Mouse (Mus musculus) kidney, adult 8-10 months (tissue): ENCODE results near the gene Slc36a3.

ENCODE experiments used
- DNase-seq, 2 experiments: peaks; one replicate each; pipeline ENCODE4 v3.0.0; 2022

The Slc36a3 gene

GRCm38 (mm10) chr11:55151608-55152007, at the start of gene Slc36a3:
TSS of gene Slc36a3 (minus strand) at chr11:55151708.
- DNase-seq, result no peak

GRCm38 (mm10) chr11:55197740-55198510, 46.4 kb upstream of the Slc36a3 start:
- no peak for DNase-seq

GRCm38 (mm10) chr11:55197086-55197485, 45.6 kb upstream of the Slc36a3 start:
- no peak for DNase-seq

GRCm38 (mm10) chr11:55190216-55190615, 38.7 kb upstream of the Slc36a3 start:
- no peak for DNase-seq

- DNase-seq, result no peak
Observed at GRCm38 (mm10) chr11:55187777-55188176, 36.3 kb upstream of the Slc36a3 start.

- DNase-seq, result no peak
Observed at GRCm38 (mm10) chr11:55187292-55187691, 35.8 kb upstream of the Slc36a3 start.

- no peak for DNase-seq
Observed at GRCm38 (mm10) chr11:55184733-55185291, 33.3 kb upstream of the Slc36a3 start, which contains the start of gene Slc36a2. TSS of gene Slc36a2 (minus strand) at chr11:55185077.

- DNase-seq, result no peak
Observed at GRCm38 (mm10) chr11:55184246-55184645, 32.7 kb upstream of the Slc36a3 start.

- no peak for DNase-seq
Observed at GRCm38 (mm10) chr11:55183124-55183523, 31.6 kb upstream of the Slc36a3 start.

- no peak for DNase-seq
Observed at GRCm38 (mm10) chr11:55179856-55180255, 28.3 kb upstream of the Slc36a3 start.

- DNase-seq, result no peak
Observed at GRCm38 (mm10) chr11:55178830-55179229, 27.3 kb upstream of the Slc36a3 start.

GRCm38 (mm10) chr11:55170501-55170900, 19.0 kb upstream of the Slc36a3 start:
- no peak for DNase-seq

GRCm38 (mm10) chr11:55168914-55169313, 17.4 kb upstream of the Slc36a3 start:
- no peak for DNase-seq

- no peak for DNase-seq
Observed at GRCm38 (mm10) chr11:55168504-55168903, 17.0 kb upstream of the Slc36a3 start.

GRCm38 (mm10) chr11:55165748-55166147, 14.2 kb upstream of the Slc36a3 start:
- DNase-seq, result no peak

- peak; percentile 9 to 48 for DNase-seq
Observed at GRCm38 (mm10) chr11:55164723-55165122, 13.2 kb upstream of the Slc36a3 start.

GRCm38 (mm10) chr11:55162670-55163069, 11.2 kb upstream of the Slc36a3 start:
- DNase-seq, result peak in 1 of 2 experiments; percentile 56

GRCm38 (mm10) chr11:55158785-55159359, 7.4 kb upstream of the Slc36a3 start:
- peak; percentile 74 to 92 for DNase-seq

GRCm38 (mm10) chr11:55155070-55155421, 3.5 kb upstream of the Slc36a3 start:
- no peak for DNase-seq

- DNase-seq, result no peak
Observed at GRCm38 (mm10) chr11:55154398-55155069, 3.0 kb upstream of the Slc36a3 start.

- no peak for DNase-seq
Observed at GRCm38 (mm10) chr11:55148461-55148860, 3.0 kb downstream of the Slc36a3 start.

GRCm38 (mm10) chr11:55147423-55147822, 4.1 kb downstream of the Slc36a3 start:
- no peak for DNase-seq

GRCm38 (mm10) chr11:55146855-55147254, 4.7 kb downstream of the Slc36a3 start:
- DNase-seq, result no peak

- DNase-seq, result no peak
Observed at GRCm38 (mm10) chr11:55144011-55144410, 7.5 kb downstream of the Slc36a3 start.
